Mouse (Mus musculus) inflammation-experienced regulatory T-cells, adult 6 months (primary cell): ENCODE measurements around the gene Mlana. TPM values are rescaled to one million over a fixed set of nuclear protein-coding genes. Genes with fewer than 3 reads are reported as not detected.

ENCODE experiments used
- ATAC-seq: one replicate; pipeline ENCODE4 v1.8.0; 2017
- polyA plus RNA-seq, 3 experiments: library from polyadenylated mRNA; unstranded; fragments of 100-300 nt; shearing (Covaris generic); gene quantifications; one replicate each; pipeline ENCODE4 v1.2.1; 2017

Gene Mlana
- polyA plus RNA-seq, 3 experiments from 2014 or later: not detected

- no peak for ATAC-seq
Measured at GRCm38 (mm10) chr19:29676479-29677193, 21.0 kb upstream of the Mlana start.

GRCm38 (mm10) chr19:29678181-29678778 lies 19.3 kb upstream of the Mlana start:
- no peak for ATAC-seq

- ATAC-seq: no peak
Measured at GRCm38 (mm10) chr19:29680182-29681152, 17.2 kb upstream of the Mlana start.

- peak; percentile 74 for ATAC-seq
Measured at GRCm38 (mm10) chr19:29683844-29684540, 13.6 kb upstream of the Mlana start.

GRCm38 (mm10) chr19:29695071-29695470 lies 2.6 kb upstream of the Mlana start:
- no peak for ATAC-seq

GRCm38 (mm10) chr19:29696309-29696708 lies 1.3 kb upstream of the Mlana start:
- ATAC-seq: no peak

- no peak for ATAC-seq
Measured at GRCm38 (mm10) chr19:29696840-29697239, 784 bp upstream of the Mlana start.

GRCm38 (mm10) chr19:29701707-29702106 lies 4.1 kb downstream of the Mlana start:
- ATAC-seq: no peak

GRCm38 (mm10) chr19:29704436-29704835 lies 6.8 kb downstream of the Mlana start:
- ATAC-seq: no peak

GRCm38 (mm10) chr19:29707314-29707898 lies 9.8 kb downstream of the Mlana start:
- peak; percentile 22 for ATAC-seq

GRCm38 (mm10) chr19:29708003-29708402 lies 10.4 kb downstream of the Mlana start:
- ATAC-seq: peak; percentile 93

GRCm38 (mm10) chr19:29708461-29708860 lies 10.8 kb downstream of the Mlana start:
- ATAC-seq: no peak

- no peak for ATAC-seq
Measured at GRCm38 (mm10) chr19:29709461-29709860, 11.8 kb downstream of the Mlana start.

GRCm38 (mm10) chr19:29713451-29713850 lies 15.8 kb downstream of the Mlana start:
- ATAC-seq: no peak

GRCm38 (mm10) chr19:29717854-29718253 lies 20.2 kb downstream of the Mlana start:
- ATAC-seq: peak; percentile 91

GRCm38 (mm10) chr19:29718476-29718875 lies 20.9 kb downstream of the Mlana start:
- no peak for ATAC-seq

- ATAC-seq: no peak
Measured at GRCm38 (mm10) chr19:29735421-29735820, 37.8 kb downstream of the Mlana start.

- ATAC-seq: no peak
Measured at GRCm38 (mm10) chr19:29739608-29740007, 42.0 kb downstream of the Mlana start.

- ATAC-seq: no peak
Measured at GRCm38 (mm10) chr19:29740661-29741060, 43.0 kb downstream of the Mlana start.

GRCm38 (mm10) chr19:29743531-29743930 lies 45.9 kb downstream of the Mlana start:
- ATAC-seq: no peak

- ATAC-seq: no peak
Measured at GRCm38 (mm10) chr19:29750994-29751393, 53.4 kb downstream of the Mlana start.

- ATAC-seq: no peak
Measured at GRCm38 (mm10) chr19:29753939-29754338, 56.3 kb downstream of the Mlana start.
